In genomic region chr5:102692487-102692886, GRCm38 (mm10) we compare ENCODE assay signal across 8 mouse cellular contexts.
DNase-seq lines count a peak whose midpoint lies in the region.

No protein-coding gene starts in this region.

- intact Hi-C loops in left cerebral cortex, postnatal 36 days (cut with DNase I) = loop anchor here (1.0 to 5.0 kb wide), 3 partner anchors 275 to 545 kb away; no protein-coding TSS in a partner anchor

- peak; percentile 26 to 34 for DNase-seq in urinary bladder, adult 18-20 months (ENCODE audit: low spot score in 2 of 2)
- DNase-seq in urinary bladder, postnatal 10 days (ENCODE audit: low spot score) = no peak
- DNase-seq in cerebellum, postnatal 10 days = peak; percentile 83 to 89
- DNase-seq in frontal cortex, postnatal 14 days (ENCODE audit: low spot score in 2 of 2) = peak; percentile 35 to 68
- DNase-seq in kidney, adult 9 months = peak; percentile 79
- DNase-seq in left cerebral cortex, postnatal 36 days (ENCODE audit: low spot score in 2 of 2) = peak; percentile 46 to 59
- DNase-seq in naive thymus-derived CD4-positive, alpha-beta T cell, adult 2 months (ENCODE audit: low read depth) = peak; percentile 23
- DNase-seq in thymus, postnatal 0 days (ENCODE audit: low spot score) = peak; percentile 40
